Mouse (Mus musculus) kidney, embryonic 14.5 days (tissue): ENCODE results near the gene Terb1. TPM values are rescaled to one million over a fixed set of nuclear protein-coding genes. Genes with fewer than 3 reads are reported as not detected.

ENCODE experiments used
- ATAC-seq: fragments of 200-750 bp; cut with Nextera tagmentation; 2 replicates; pipeline ENCODE4 v1.8.0; 2017; ENCODE audit warnings: moderate number of reproducible peaks, mild to moderate bottlenecking, moderate TSS enrichment, moderate library complexity; ENCODE audit not compliant: low FRiP score, low TSS enrichment
- H3K27ac ChIP-seq: fragments of 300-500 bp; sonication (generic); 2 replicates; pipeline ENCODE4 v1.5.1; 2014; ENCODE audit warnings: low read depth, mild to moderate bottlenecking, low read length, moderate library complexity, mixed read lengths
- H3K27me3 ChIP-seq: fragments of 300-500 bp; sonication (generic); 2 replicates; pipeline ENCODE4 v1.6.1; 2014; ENCODE audit warnings: mild to moderate bottlenecking, low read length; ENCODE audit not compliant: control insufficient read depth, insufficient read depth
- H3K36me3 ChIP-seq: fragments of 300-500 bp; sonication (generic); 2 replicates; pipeline ENCODE4 v1.6.1; 2014; ENCODE audit warnings: low read length, mixed read lengths; ENCODE audit not compliant: control insufficient read depth, insufficient read depth
- H3K4me1 ChIP-seq: fragments of 300-500 bp; sonication (generic); 2 replicates; pipeline ENCODE4 v1.6.1; 2014; ENCODE audit warnings: low read length, mixed read lengths; ENCODE audit not compliant: control insufficient read depth, insufficient read depth
- H3K4me2 ChIP-seq: fragments of 300-500 bp; sonication (generic); replicated peaks from 2 replicates; pipeline ENCODE4 v1.6.1; 2014; ENCODE audit warnings: low read depth, mild to moderate bottlenecking, low read length
- H3K4me3 ChIP-seq: fragments of 300-500 bp; sonication (generic); 2 replicates; pipeline ENCODE4 v1.5.1; 2014; ENCODE audit warnings: mild to moderate bottlenecking, low read length
- H3K9ac ChIP-seq: fragments of 300-500 bp; sonication (generic); 2 replicates; pipeline ENCODE4 v1.6.1; 2014; ENCODE audit warnings: low read depth, mild to moderate bottlenecking, low read length, moderate library complexity
- H3K9me3 ChIP-seq: fragments of 300-500 bp; sonication (generic); 2 replicates; pipeline ENCODE4 v1.6.1; 2016; ENCODE audit warnings: low read length; ENCODE audit not compliant: control insufficient read depth
- WGBS: fragments of 180-500 bp; shearing (Covaris S2); extraction: QIAGEN DNeasy Blood & Tissue Kit; methylation state at CpG from one replicate; pipeline ENCODE4 v1.1.7; 2014; 5-methylcytosine and 5-hydroxymethylcytosine counted together
- polyA plus RNA-seq: library from polyadenylated mRNA; unstranded; fragments of >200 nt; fragmentation: Nextera tagmentation; extraction: Ambion mirVana; gene quantifications from 2 replicates; pipeline ENCODE4 v1.2.1, GENCODE M21; 2014

Terb1 gene
- polyA plus RNA-seq = 0.33 and 0.79 TPM in 2 replicates

GRCm38 (mm10) chr8:104509061-104510006, at the start of gene Terb1:
TSS of gene Terb1 (minus strand) at chr8:104509910.
- no peaks in the 10 kb centered on the region for H3K9me3 ChIP-seq
- peak; percentile 93 for ATAC-seq
- H3K9ac ChIP-seq = peak within 1 kb of the TSS; percentile 71
- no peaks in the 10 kb centered on the region for H3K27me3 ChIP-seq
- WGBS = 2% methylated on average over 64 of the region's 64 CpGs
- peak within 1 kb of the TSS; percentile 14; the same call in 1 of the 2 replicates for H3K27ac ChIP-seq
- H3K4me3 ChIP-seq = peak within 1 kb of the TSS; percentile 57
- H3K4me2 ChIP-seq = peak within 1 kb of the TSS; percentile 100
- peaks cover 19% of the 10 kb centered on the region; the same call in 1 of the 2 replicates for H3K36me3 ChIP-seq
- peaks cover 4% of the 10 kb centered on the region; the same call in 1 of the 2 replicates for H3K4me1 ChIP-seq

DNA sequence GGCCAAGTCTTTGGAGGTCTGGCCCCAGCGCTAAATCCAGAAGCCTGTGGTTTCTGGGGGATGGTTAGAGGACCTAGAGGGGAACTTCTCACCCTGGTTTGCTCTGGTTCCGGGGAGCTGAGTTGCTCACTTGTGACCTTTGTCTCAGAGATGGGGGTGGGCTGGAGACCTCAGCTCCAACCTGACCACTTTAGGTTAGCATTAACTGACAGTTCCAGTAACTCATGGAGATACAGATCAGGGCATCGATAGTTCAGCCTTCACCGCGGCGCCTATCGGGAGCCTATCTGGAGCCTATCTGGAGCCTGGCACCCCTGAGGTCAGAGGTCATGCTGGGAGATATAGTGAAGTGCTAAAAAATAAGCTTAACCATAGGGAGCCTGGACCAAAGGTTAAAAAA, 47.5 kb upstream of the Terb1 start:
- Histone ChIP-seq H3K4me3 (no peak overlapping the region), H3K4me1 (no peaks in the 10 kb centered on the region), H3K27ac (no peak overlapping the region), H3K9me3 (no peaks in the 10 kb centered on the region), H3K27me3 (no peaks in the 10 kb centered on the region), H3K36me3 (no peaks in the 10 kb centered on the region), H3K9ac (no peak overlapping the region), H3K4me2 (no peak overlapping the region)
- WGBS = 67% methylated on average over 7 of the region's 7 CpGs
- no peak for ATAC-seq

DNA sequence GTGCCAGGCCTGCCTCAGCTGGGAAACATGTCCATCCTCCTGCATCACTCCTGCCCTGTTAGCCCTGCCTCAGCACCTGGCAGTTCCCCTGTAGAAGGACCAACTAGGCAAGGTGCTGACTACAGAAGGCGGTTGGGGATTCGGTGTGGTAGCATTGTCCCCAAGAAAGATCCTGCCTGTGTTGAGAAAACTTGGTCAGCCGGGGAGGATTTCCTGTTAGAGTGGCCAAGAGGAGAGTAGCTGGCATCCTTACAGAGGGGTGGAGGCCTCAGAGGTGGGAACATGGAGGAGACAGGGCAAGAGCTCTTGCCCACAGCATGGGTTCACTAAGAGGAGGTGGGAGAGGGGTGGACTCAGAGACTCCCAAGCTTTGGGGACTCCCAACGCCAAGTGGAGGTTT, 45.5 kb upstream of the Terb1 start:
- no peak overlapping the region for H3K27ac ChIP-seq
- H3K4me1 ChIP-seq = no peaks in the 10 kb centered on the region
- no peak for ATAC-seq
- H3K4me3 ChIP-seq = no peak overlapping the region
- no peaks in the 10 kb centered on the region for H3K9me3 ChIP-seq
- no peaks in the 10 kb centered on the region for H3K27me3 ChIP-seq
- H3K36me3 ChIP-seq = no peaks in the 10 kb centered on the region
- H3K9ac ChIP-seq = no peak overlapping the region
- WGBS = 83% methylated on average over 4 of the region's 4 CpGs
- H3K4me2 ChIP-seq = no peak overlapping the region

- no peak overlapping the region for H3K4me3 ChIP-seq
- peaks cover 7% of the 10 kb centered on the region; the same call in 1 of the 2 replicates for H3K4me1 ChIP-seq
- peaks cover 49% of the 10 kb centered on the region for H3K27me3 ChIP-seq
- 82% methylated on average over 8 of the region's 8 CpGs for WGBS
- no peak overlapping the region for H3K9ac ChIP-seq
- ATAC-seq = no peak
- no peak overlapping the region for H3K27ac ChIP-seq
- no peak overlapping the region for H3K4me2 ChIP-seq
- no peaks in the 10 kb centered on the region for H3K36me3 ChIP-seq
- H3K9me3 ChIP-seq = no peaks in the 10 kb centered on the region
Measured at GRCm38 (mm10) chr8:104543440-104544045, 33.8 kb upstream of the Terb1 start.

DNA sequence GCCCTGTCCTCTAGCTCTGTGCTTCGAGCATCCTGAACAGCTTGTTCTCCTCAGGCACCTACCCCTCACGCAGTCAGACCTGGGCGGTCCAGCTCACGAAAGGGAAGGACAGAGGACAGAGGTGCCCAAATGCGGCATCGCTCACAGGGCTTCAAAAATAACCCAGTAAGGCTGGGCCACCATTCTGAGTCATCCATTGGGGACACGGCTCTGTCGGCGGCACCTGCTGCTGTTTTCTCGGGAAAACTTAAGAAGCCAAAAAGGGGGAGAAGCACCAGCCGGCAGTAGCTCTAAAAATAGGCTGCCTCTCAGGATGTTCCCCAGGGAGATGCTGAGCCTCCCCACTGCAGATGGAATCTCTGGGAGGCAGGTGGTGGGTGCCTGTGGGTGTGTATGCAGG, 32.5 kb upstream of the Terb1 start:
- WGBS = 10% methylated on average over 11 of the region's 11 CpGs
- H3K4me2 ChIP-seq = no peak overlapping the region
- H3K36me3 ChIP-seq = no peaks in the 10 kb centered on the region
- H3K4me1 ChIP-seq = peaks cover 7% of the 10 kb centered on the region; the same call in 1 of the 2 replicates
- H3K27me3 ChIP-seq = peaks cover 49% of the 10 kb centered on the region
- H3K9ac ChIP-seq = no peak overlapping the region
- H3K4me3 ChIP-seq = no peak overlapping the region
- no peaks in the 10 kb centered on the region for H3K9me3 ChIP-seq
- no peak for ATAC-seq
- no peak overlapping the region for H3K27ac ChIP-seq

DNA sequence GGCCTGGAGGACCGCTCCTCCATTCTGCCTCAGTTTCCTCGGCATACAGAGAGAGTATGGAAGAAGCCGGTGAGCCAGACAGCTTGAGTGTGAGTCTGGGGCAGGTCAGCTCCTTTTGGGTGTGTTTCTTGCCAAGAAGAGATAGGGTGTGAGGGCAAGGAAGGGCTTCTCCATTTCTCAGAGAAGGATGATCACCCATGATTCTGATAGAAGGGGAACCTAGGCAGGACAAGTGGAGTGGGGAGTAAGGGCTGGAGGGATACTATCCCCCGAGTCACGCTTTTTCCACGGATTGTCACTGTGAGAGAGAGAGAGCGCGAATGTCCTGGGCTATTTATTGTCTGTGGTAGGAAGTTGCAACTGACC, 31.8 kb upstream of the Terb1 start:
- Histone ChIP-seq H3K4me1 (peaks cover 7% of the 10 kb centered on the region; the same call in 1 of the 2 replicates), H3K9ac (peak overlapping the region; percentile 51; the same call in 1 of the 2 replicates), H3K27me3 (peaks cover 49% of the 10 kb centered on the region), H3K9me3 (no peaks in the 10 kb centered on the region), H3K4me3 (peak overlapping the region; percentile 52), H3K36me3 (no peaks in the 10 kb centered on the region), H3K27ac (no peak overlapping the region), H3K4me2 (peak overlapping the region; percentile 96)
- ATAC-seq = no peak
- 13% methylated on average over 8 of the region's 8 CpGs for WGBS

DNA sequence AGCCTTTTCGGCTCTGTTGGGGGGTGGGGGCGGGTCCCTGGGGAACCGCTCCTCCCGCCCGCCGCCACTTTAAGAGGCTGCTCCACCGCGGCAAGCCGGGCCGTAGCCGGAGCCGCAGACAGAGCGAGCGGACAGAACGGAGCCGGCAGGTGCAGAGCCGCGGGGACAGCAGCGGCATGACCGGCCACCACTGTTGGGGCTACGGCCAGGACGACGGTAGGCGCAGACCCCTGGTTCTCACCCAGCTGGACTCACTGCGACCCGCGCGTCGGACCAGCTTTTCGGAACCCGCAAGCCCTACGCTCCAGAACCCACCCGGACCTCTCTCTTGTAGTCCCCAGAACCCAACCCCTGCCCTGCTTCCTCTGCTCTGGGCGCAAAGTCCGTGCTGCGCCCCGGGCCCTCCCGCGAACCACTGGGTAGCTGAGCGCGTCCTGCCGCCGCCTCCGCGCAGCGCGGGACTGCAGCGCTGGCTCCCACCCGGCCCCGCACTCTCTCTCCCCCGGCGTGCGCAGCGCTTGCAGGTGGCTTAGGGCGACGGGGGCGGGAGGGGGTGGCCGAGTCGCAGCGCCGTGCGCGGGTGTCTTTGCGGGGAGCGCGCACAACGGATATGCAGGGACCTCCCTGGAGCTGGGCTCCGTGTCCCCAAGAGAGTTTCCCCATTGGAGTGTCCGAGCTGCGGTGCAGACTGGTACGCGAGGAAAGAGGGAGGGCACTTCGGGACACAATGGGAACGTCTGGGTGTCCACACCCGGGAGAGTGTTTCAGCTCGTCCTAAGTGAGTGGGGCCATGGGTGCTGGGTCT, 31.2 kb upstream of the Terb1 start:
- Histone ChIP-seq H3K4me3 (peak overlapping the region; percentile 52), H3K27ac (no peak overlapping the region), H3K4me2 (peak overlapping the region; percentile 96), H3K9me3 (no peaks in the 10 kb centered on the region), H3K27me3 (peaks cover 49% of the 10 kb centered on the region), H3K36me3 (no peaks in the 10 kb centered on the region), H3K4me1 (peaks cover 7% of the 10 kb centered on the region; the same call in 1 of the 2 replicates), H3K9ac (peak overlapping the region; percentile 51)
- peak; percentile 69 for ATAC-seq
- WGBS = under 1% methylated on average over 68 of the region's 76 CpGs

GRCm38 (mm10) chr8:104540238-104540637, 30.5 kb upstream of the Terb1 start:
- Histone ChIP-seq H3K36me3 (no peaks in the 10 kb centered on the region), H3K4me2 (peak overlapping the region; percentile 96), H3K4me1 (peaks cover 7% of the 10 kb centered on the region; the same call in 1 of the 2 replicates), H3K27me3 (peaks cover 49% of the 10 kb centered on the region), H3K27ac (no peak overlapping the region), H3K9me3 (no peaks in the 10 kb centered on the region), H3K9ac (no peak overlapping the region), H3K4me3 (peak overlapping the region; percentile 52)
- ATAC-seq = 0 out of 2 replicates have a peak, but pooled peaks have one; percentile 24
- WGBS = 39% methylated on average over 7 of the region's 7 CpGs
